Comparison of ENCODE assay signal across 14 mouse cellular contexts in the genomic region with DNA sequence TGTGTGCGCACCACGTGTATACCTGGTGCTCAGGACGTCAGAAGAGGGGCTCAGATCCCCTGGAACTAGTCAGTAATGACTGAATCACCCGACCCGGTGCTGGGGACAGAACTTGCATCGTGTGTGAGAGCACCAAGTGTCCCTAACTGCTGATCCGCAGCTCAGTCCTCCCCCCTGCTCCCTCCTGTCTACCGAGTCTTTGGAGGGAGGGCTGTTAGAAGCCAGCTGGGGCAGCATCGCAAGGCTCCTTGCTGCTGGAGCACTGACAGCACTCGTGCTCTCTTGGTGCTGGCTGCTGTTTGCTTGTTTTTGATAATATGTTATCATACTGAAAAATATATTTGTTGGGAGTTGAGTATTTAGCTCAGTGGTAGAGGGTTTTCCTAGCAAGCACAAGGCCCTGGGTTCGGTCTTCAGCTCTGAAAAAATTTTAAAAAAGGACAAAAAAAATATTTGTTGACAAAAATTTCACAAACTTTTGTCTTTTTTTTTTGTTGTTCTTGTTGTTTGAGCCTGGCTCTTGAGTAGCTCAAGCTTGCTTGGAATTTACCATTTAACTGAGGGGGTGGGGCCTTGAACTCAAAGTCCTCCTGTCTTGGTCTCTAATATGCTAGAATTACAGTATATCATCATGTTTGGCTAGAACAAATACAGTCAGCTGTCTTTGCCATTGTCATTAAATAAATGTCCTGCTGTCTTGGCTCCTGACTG.
DNase-seq lines count a peak whose midpoint lies in the region; ATAC-seq and TF ChIP-seq lines count a peak whose summit lies in the region.
"Had no signal": no experiment of that assay in that cellular context is flagged by ENCODE, and none has a peak within 500 bp of the region (broad histone marks: within the 10 kb centered on the region; RNA-seq: fewer than 3 reads in every experiment).

No protein-coding gene starts in this region.

- intact Hi-C loops in gastrocnemius, adult 2 months (cut with DNase I): loop anchor here (2.0 kb wide), 1 partner anchor 70 kb away; no protein-coding TSS in a partner anchor
- intact Hi-C loops in gastrocnemius, postnatal 36 days (cut with DNase I): no loop called here

- WGBS in kidney, embryonic 14.5 days: 75% methylated on average over 11 of the region's 11 CpGs
- 63% methylated on average over 11 of the region's 11 CpGs for WGBS in liver, embryonic 14.5 days (ENCODE audit: insufficient replicate concordance)

- no peak for TF ChIP-seq CTCF in gastrocnemius, adult 2 months (IDR thresholded peaks at IDR 0.05)
- no peak for TF ChIP-seq CTCF in liver, embryonic 14.5 days (IDR thresholded peaks at IDR 0.05; ENCODE audit: low read depth)

- H3K4me3 ChIP-seq in gastrocnemius, adult 2 months: peak overlapping the region; percentile 53
- H3K4me3 ChIP-seq in kidney, embryonic 14.5 days (ENCODE audit: low read length): no peak overlapping the region
- H3K4me3 ChIP-seq in liver, embryonic 14.5 days (ENCODE audit: insufficient read depth in 1 of 2, low read depth in 2 of 2, low read length in 2 of 2): no peak overlapping the region
- H3K4me3 ChIP-seq: embryonic facial prominence, embryonic 13.5 days; forebrain, embryonic 10.5 days; midbrain, embryonic 15.5 days had no signal

- no peaks in the 10 kb centered on the region for H3K27me3 ChIP-seq in kidney, embryonic 14.5 days (ENCODE audit: control insufficient read depth, insufficient read depth, low read length)
- H3K27me3 ChIP-seq in liver, embryonic 14.5 days (ENCODE audit: control insufficient read depth, insufficient read depth, low read length): no peaks in the 10 kb centered on the region
- H3K27me3 ChIP-seq: embryonic facial prominence, embryonic 13.5 days; midbrain, embryonic 15.5 days had no signal

- no peak for ATAC-seq in kidney, embryonic 14.5 days (ENCODE audit: low FRiP score, low TSS enrichment)
- peak; percentile 53; the same call in 1 of the 2 replicates for ATAC-seq in erythroid progenitor cell, adult 5-6 weeks (replicated peaks; ENCODE audit: low FRiP score, poor library complexity, severe bottlenecking)
- ATAC-seq in liver, embryonic 14.5 days (ENCODE audit: insufficient read depth): peak; percentile 53
- ATAC-seq: inflammation-experienced regulatory T-cells, adult 6 months; midbrain, embryonic 15.5 days had no signal

- peak overlapping the region; percentile 90 for H3K27ac ChIP-seq in gastrocnemius, adult 2 months
- H3K27ac ChIP-seq in kidney, embryonic 14.5 days (ENCODE audit: low read depth, low read length): no peak overlapping the region
- no peak overlapping the region for H3K27ac ChIP-seq in liver, embryonic 14.5 days
- H3K27ac ChIP-seq: embryonic facial prominence, embryonic 13.5 days; forebrain, embryonic 10.5 days; midbrain, embryonic 15.5 days had no signal

- DNase-seq in gastrocnemius, adult 2 months: peak; percentile 67
- DNase-seq in gastrocnemius, postnatal 36 days: no peak
- peak; percentile 68 for DNase-seq in kidney, adult 9 months
- DNase-seq in liver, embryonic 14.5 days (ENCODE audit: low read depth in 3 of 3, low spot score in 3 of 3): no peak
- no peak for DNase-seq in natural killer cell, adult 2 months (ENCODE audit: low spot score in 2 of 2)
- DNase-seq in cerebellum, postnatal 36 days: no peak
- DNase-seq: layer of hippocampus, adult 9-11 months; lung, embryonic 14.5 days had no signal

- peaks cover 37% of the 10 kb centered on the region; the same call in 1 of the 2 replicates for H3K36me3 ChIP-seq in kidney, embryonic 14.5 days (ENCODE audit: control insufficient read depth, insufficient read depth, low read length)
- no peaks in the 10 kb centered on the region for H3K36me3 ChIP-seq in liver, embryonic 14.5 days (replicated peaks; ENCODE audit: control insufficient read depth, insufficient read depth, low read depth)
- H3K36me3 ChIP-seq: midbrain, embryonic 15.5 days had no signal

- no peak overlapping the region for H3K4me2 ChIP-seq in kidney, embryonic 14.5 days (replicated peaks; ENCODE audit: low read depth, low read length)
- no peak overlapping the region for H3K4me2 ChIP-seq in liver, embryonic 14.5 days (ENCODE audit: low read depth)
- H3K4me2 ChIP-seq: embryonic facial prominence, embryonic 13.5 days; lung, embryonic 14.5 days; midbrain, embryonic 15.5 days had no signal

- no peaks in the 10 kb centered on the region for H3K9me3 ChIP-seq in kidney, embryonic 14.5 days (ENCODE audit: control insufficient read depth, low read length)
- no peaks in the 10 kb centered on the region for H3K9me3 ChIP-seq in liver, embryonic 14.5 days (ENCODE audit: control insufficient read depth, low read length)
- H3K9me3 ChIP-seq: embryonic facial prominence, embryonic 13.5 days; forebrain, embryonic 10.5 days; midbrain, embryonic 15.5 days had no signal

- H3K9ac ChIP-seq in kidney, embryonic 14.5 days (ENCODE audit: low read depth, low read length): no peak overlapping the region
- H3K9ac ChIP-seq in liver, embryonic 14.5 days (replicated peaks): no peak overlapping the region
- H3K9ac ChIP-seq: embryonic facial prominence, embryonic 13.5 days; lung, embryonic 14.5 days; midbrain, embryonic 15.5 days had no signal

- TF ChIP-seq EP300 in liver, embryonic 14.5 days (IDR thresholded peaks at IDR 0.05; ENCODE audit: low read depth): 0 out of 2 replicates have a peak, but pooled peaks have one; percentile 13

- no peaks in the 10 kb centered on the region for H3K4me1 ChIP-seq in kidney, embryonic 14.5 days (ENCODE audit: control insufficient read depth, insufficient read depth, low read length)
- peaks cover 0 to 11% of the 10 kb centered on the region in 2 experiments; a peak in 3 of 4 replicates for H3K4me1 ChIP-seq in liver, embryonic 14.5 days (replicated peaks; ENCODE audit: control insufficient read depth in 2 of 2, insufficient read depth in 2 of 2, low read length in 1 of 2)
- H3K4me1 ChIP-seq: forebrain, embryonic 10.5 days had no signal

Comparison
In these comparisons a context has a peak if more than half of its experiments do, and no peak if none do; other contexts are left out.
1. DNase-seq: peak in gastrocnemius, adult 2 months (single experiment) and kidney, adult 9 months (single experiment); none in gastrocnemius, postnatal 36 days (0 of 2), liver, embryonic 14.5 days (0 of 3), natural killer cell, adult 2 months (0 of 2) and cerebellum, postnatal 36 days (0 of 2).